Mouse (Mus musculus) testis, adult 2 months (tissue): ENCODE results near the gene Ptprt. TPM values are rescaled to one million over a fixed set of nuclear protein-coding genes. Genes with fewer than 3 reads are reported as not detected.

Experiments
- H3K27ac ChIP-seq: fragments of 200-500 bp; 2 replicates; pipeline ENCODE4 v1.5.1; 2012; ENCODE audit warnings: low read depth, low read length; ENCODE audit not compliant: control insufficient read depth, insufficient read depth
- H3K27me3 ChIP-seq: fragments of 200-500 bp; 2 replicates; pipeline ENCODE4 v1.6.1; 2012; ENCODE audit warnings: mild to moderate bottlenecking, low read length, moderate library complexity; ENCODE audit not compliant: control insufficient read depth, insufficient read depth
- H3K36me3 ChIP-seq: fragments of 200-500 bp; 2 replicates; pipeline ENCODE4 v1.6.1; 2012; ENCODE audit warnings: mild to moderate bottlenecking, low read length; ENCODE audit not compliant: control insufficient read depth, insufficient read depth
- H3K4me1 ChIP-seq: fragments of 200-500 bp; 2 replicates; pipeline ENCODE4 v1.6.1; 2012; ENCODE audit warnings: low read length; ENCODE audit not compliant: control insufficient read depth, insufficient read depth
- H3K4me3 ChIP-seq: fragments of 200-500 bp; 2 replicates; pipeline ENCODE4 v1.5.1; 2012; ENCODE audit warnings: low read depth, mild to moderate bottlenecking, low read length, moderate library complexity, mixed read lengths; ENCODE audit not compliant: control insufficient read depth
- CTCF ChIP-seq: fragments of 200-500 bp; IDR thresholded peaks from 2 replicates; pipeline ENCODE4 v1.5.1; 2012; ENCODE audit warnings: low read depth, mild to moderate bottlenecking, inconsistent platforms, low read length, moderate library complexity; ENCODE audit not compliant: control insufficient read depth, insufficient read depth, insufficient replicate concordance
- POLR2A ChIP-seq: fragments of 200-500 bp; IDR thresholded peaks from 2 replicates; pipeline ENCODE4 v1.6.1; 2012; ENCODE audit warnings: low read depth, mild to moderate bottlenecking, inconsistent platforms, low read length, moderate library complexity; ENCODE audit not compliant: control insufficient read depth
- polyA plus RNA-seq: library from polyadenylated mRNA; depleted of rRNA; stranded (reverse); fragments of >200 nt; gene quantifications from 2 replicates; pipeline ENCODE4 v1.2.3, GENCODE M21; 2012; rRNA removed

Ptprt gene
- 1.0 and 1.6 TPM in 2 replicates for polyA plus RNA-seq

DNA sequence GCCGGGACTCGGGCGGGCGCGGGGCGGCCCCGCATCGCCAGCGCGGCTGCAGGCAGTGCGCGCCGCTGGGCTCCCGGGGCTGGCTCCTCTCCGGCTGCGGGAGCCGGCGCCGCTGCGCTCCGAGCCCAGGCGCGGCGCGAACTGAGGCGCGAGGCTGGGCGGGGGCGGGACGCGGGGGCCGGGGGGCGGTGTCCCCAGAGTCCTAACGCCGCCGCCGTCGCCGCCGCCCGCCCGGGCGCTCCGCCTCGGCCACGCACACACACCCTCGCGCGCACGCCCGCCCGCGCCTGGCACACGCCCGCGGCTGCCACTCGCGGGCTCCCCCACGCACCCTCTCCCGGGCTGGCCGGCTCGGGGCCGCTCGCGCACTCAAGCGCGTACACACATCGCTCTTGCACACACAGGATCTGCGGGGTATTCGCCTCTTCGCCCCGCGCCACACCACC, at the start of gene Ptprt:
Gene Ptprt (minus strand): TSS at position 207 of the 446 bp plus-strand sequence.
- H3K4me1 ChIP-seq = peaks cover 2% of the 10 kb centered on the region

DNA sequence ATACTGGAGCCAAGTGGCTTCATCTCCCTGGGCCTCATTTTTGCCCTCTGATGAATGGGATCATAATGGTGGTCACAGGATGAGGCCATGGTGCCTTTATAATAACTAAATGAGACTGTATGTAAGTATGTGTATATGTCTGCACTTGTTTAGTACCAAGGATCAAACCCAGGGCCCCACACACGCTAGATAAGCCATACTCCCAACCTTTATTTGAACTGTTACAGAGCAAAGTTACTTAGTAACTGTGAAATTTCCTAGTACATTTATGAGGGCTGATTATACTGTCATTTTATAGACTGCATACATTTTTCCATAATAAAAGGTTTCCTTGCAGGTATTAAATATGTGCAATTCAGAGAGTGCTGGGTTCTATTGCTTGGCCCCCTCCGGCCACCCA, 49.5 kb upstream of the Ptprt start:
- no peak for TF ChIP-seq POLR2A
- TF ChIP-seq CTCF = no peak
- H3K36me3 ChIP-seq = no peaks in the 10 kb centered on the region
- no peak overlapping the region for H3K4me3 ChIP-seq
- no peak overlapping the region for H3K27ac ChIP-seq
- no peaks in the 10 kb centered on the region for H3K4me1 ChIP-seq
- H3K27me3 ChIP-seq = no peaks in the 10 kb centered on the region

More for the DNA sequence above, at the start of gene Ptprt:
- TF ChIP-seq CTCF = no peak
- no peak for TF ChIP-seq POLR2A
- Histone ChIP-seq H3K27me3 (no peaks in the 10 kb centered on the region), H3K27ac (no peak within 1 kb of the TSS), H3K4me3 (peak within 1 kb of the TSS; percentile 58), H3K36me3 (no peaks in the 10 kb centered on the region)

GRCm38 (mm10) chr2:162699691-162700090, 38.7 kb upstream of the Ptprt start:
- no peak overlapping the region for H3K27ac ChIP-seq
- H3K36me3 ChIP-seq = no peaks in the 10 kb centered on the region
- TF ChIP-seq CTCF (no peak), POLR2A (no peak)
- no peaks in the 10 kb centered on the region for H3K27me3 ChIP-seq
- peaks cover 7% of the 10 kb centered on the region; the same call in 1 of the 2 replicates for H3K4me1 ChIP-seq
- no peak overlapping the region for H3K4me3 ChIP-seq

DNA sequence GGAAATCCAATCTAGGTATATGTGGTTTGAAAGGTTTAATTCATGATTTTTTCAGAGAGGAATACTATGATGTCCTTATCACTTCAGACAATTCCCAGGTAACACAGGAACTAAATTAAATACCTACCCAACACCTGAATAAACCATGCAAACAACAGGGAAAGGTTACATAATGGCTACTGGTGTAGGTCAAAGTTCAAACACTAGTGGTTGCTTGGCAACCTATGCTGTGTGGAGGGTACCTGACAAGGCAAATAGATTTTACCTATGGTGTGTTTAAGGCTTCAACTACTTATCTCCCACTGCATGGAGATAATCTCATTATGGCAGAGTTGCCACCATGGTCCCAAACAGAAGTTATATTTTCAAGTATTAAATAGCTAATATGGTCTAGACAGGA, 38.1 kb upstream of the Ptprt start:
- no peaks in the 10 kb centered on the region for H3K27me3 ChIP-seq
- H3K27ac ChIP-seq = no peak overlapping the region
- H3K4me1 ChIP-seq = peaks cover 7% of the 10 kb centered on the region; the same call in 1 of the 2 replicates
- TF ChIP-seq POLR2A (no peak), CTCF (no peak)
- H3K4me3 ChIP-seq = no peak overlapping the region
- no peaks in the 10 kb centered on the region for H3K36me3 ChIP-seq

GRCm38 (mm10) chr2:162698068-162698467, 37.1 kb upstream of the Ptprt start:
- Histone ChIP-seq H3K27me3 (no peaks in the 10 kb centered on the region), H3K4me1 (peaks cover 7% of the 10 kb centered on the region; the same call in 1 of the 2 replicates), H3K4me3 (no peak overlapping the region), H3K27ac (no peak overlapping the region), H3K36me3 (no peaks in the 10 kb centered on the region)
- TF ChIP-seq POLR2A = no peak
- TF ChIP-seq CTCF = no peak

GRCm38 (mm10) chr2:162697151-162697550, 36.2 kb upstream of the Ptprt start:
- TF ChIP-seq CTCF = no peak
- TF ChIP-seq POLR2A = no peak
- Histone ChIP-seq H3K27ac (no peak overlapping the region), H3K4me1 (peaks cover 7% of the 10 kb centered on the region; the same call in 1 of the 2 replicates), H3K27me3 (no peaks in the 10 kb centered on the region), H3K4me3 (no peak overlapping the region), H3K36me3 (no peaks in the 10 kb centered on the region)

GRCm38 (mm10) chr2:162692143-162692542, 31.2 kb upstream of the Ptprt start:
- H3K36me3 ChIP-seq = no peaks in the 10 kb centered on the region
- no peaks in the 10 kb centered on the region for H3K27me3 ChIP-seq
- no peak overlapping the region for H3K4me3 ChIP-seq
- H3K4me1 ChIP-seq = no peaks in the 10 kb centered on the region
- TF ChIP-seq CTCF = no peak
- no peak for TF ChIP-seq POLR2A
- H3K27ac ChIP-seq = no peak overlapping the region

GRCm38 (mm10) chr2:162682674-162683073, 21.7 kb upstream of the Ptprt start:
- peak; percentile 52; the same call in 1 of the 2 replicates for TF ChIP-seq CTCF
- no peak for TF ChIP-seq POLR2A
- Histone ChIP-seq H3K27ac (no peak overlapping the region), H3K4me3 (no peak overlapping the region), H3K4me1 (no peaks in the 10 kb centered on the region), H3K27me3 (no peaks in the 10 kb centered on the region), H3K36me3 (no peaks in the 10 kb centered on the region)
